Mouse (Mus musculus): ENCODE data around the gene Bag1. TPM values are rescaled to one million over a fixed set of nuclear protein-coding genes. Genes with fewer than 3 reads are reported as not detected.
"Not testable (repeated sequence)": the region's sequence is repeated elsewhere in the genome, so short reads cannot be mapped to it uniquely, and the experiment has no call there.

Bag1 gene
- polyA plus RNA-seq, 1 experiment: 200 TPM

DNA sequence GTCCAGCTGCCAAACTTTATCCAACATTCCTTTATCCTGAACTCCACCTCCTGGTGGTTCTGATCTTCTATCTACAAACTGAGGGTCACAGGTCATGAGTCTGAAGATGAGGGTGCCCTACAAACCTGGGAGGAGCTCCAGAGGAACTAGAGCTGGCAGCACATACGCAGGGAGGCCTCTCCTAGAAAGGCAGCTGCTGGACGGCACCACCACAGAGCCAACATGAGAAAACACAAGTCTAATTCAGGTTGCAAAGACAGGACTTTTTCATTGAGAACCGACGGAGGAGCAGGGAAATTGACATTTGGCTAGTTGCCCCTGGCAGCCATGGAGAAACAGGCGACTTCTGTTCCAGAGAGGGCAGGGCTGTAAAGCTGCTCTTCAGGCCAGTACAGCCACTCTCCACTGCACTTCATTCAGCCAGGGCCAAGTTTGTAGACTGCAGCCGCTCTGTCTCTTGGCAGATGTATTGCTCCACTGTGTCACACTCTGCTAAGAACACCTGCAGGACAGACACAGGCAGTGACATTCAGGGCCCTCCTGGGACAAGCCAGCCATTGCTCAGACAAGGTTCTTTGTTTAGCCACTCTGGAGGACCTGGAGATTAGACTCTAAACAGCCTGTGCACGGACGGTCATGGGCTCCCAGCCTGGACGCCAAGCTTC lies 11.8 kb downstream of the Bag1 start:
- WGBS: 75% methylated on average over 9 of the region's 9 CpGs
- no peak overlapping the region for H3K27ac ChIP-seq (ENCODE audit: insufficient read depth, low read depth, low read length)
- H3K4me3 ChIP-seq (ENCODE audit: low read depth, low read length): no peak overlapping the region
- H3K36me3 ChIP-seq (ENCODE audit: control insufficient read depth, insufficient read depth, low read length): peaks cover 56% of the 10 kb centered on the region
- H3K4me1 ChIP-seq (ENCODE audit: control insufficient read depth, insufficient read depth, insufficient read length, low read length): peaks cover 5% of the 10 kb centered on the region; the same call in 1 of the 2 replicates
- no peaks in the 10 kb centered on the region for H3K27me3 ChIP-seq (ENCODE audit: control insufficient read depth, insufficient read depth, low read length)
- no peak for TF ChIP-seq POLR2A (IDR thresholded peaks at IDR 0.05; ENCODE audit: low read depth, low read length)
- no peak for TF ChIP-seq CTCF (IDR thresholded peaks at IDR 0.05; ENCODE audit: extremely low read depth, insufficient read length, insufficient replicate concordance, low read depth, low read length)

GRCm38 (mm10) chr4:40934369-40934768 lies 13.7 kb downstream of the Bag1 start:
- peaks cover 41% of the 10 kb centered on the region for H3K36me3 ChIP-seq (ENCODE audit: control insufficient read depth, insufficient read depth, low read length)
- H3K4me1 ChIP-seq (ENCODE audit: control insufficient read depth, insufficient read depth, insufficient read length, low read length); H3K27ac ChIP-seq (ENCODE audit: insufficient read depth, low read depth, low read length); H3K27me3 ChIP-seq (ENCODE audit: control insufficient read depth, insufficient read depth, low read length); H3K4me3 ChIP-seq (ENCODE audit: low read depth, low read length): not testable (repeated sequence)
- WGBS: 50% methylated on average over 3 of the region's 3 CpGs

DNA sequence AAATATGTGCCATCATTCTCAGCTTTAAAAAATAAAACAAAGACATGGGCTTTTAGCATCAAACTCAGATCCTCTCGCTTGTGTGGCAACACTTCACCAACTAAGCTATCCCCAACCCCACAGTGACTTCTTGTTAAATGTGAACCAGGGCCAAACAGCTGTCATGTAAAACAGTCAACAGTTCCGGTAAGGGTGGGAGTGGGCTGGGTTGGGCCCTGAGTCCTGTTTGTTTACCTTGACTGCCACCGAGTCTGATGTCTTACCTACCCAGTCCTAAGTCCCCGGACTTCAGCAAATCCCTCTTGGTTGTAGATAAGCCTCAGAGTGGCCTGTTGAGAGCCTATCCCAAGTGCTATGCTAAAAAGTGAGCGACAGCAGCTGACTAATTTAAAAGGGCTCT lies 14.4 kb downstream of the Bag1 start:
- Histone ChIP-seq H3K27me3 (ENCODE audit: control insufficient read depth, insufficient read depth, low read length) (no peaks in the 10 kb centered on the region), H3K27ac (ENCODE audit: insufficient read depth, low read depth, low read length) (no peak overlapping the region), H3K4me1 (ENCODE audit: control insufficient read depth, insufficient read depth, insufficient read length, low read length) (peaks cover 5% of the 10 kb centered on the region; the same call in 1 of the 2 replicates), H3K4me3 (ENCODE audit: low read depth, low read length) (no peak overlapping the region), H3K36me3 (ENCODE audit: control insufficient read depth, insufficient read depth, low read length) (peaks cover 37% of the 10 kb centered on the region)
- TF ChIP-seq POLR2A (IDR thresholded peaks at IDR 0.05; ENCODE audit: low read depth, low read length): no peak
- TF ChIP-seq CTCF (IDR thresholded peaks at IDR 0.05; ENCODE audit: extremely low read depth, insufficient read length, insufficient replicate concordance, low read depth, low read length): no peak
- whole genome bisulfite sequencing: 64% methylated on average over 5 of the region's 5 CpGs

DNA sequence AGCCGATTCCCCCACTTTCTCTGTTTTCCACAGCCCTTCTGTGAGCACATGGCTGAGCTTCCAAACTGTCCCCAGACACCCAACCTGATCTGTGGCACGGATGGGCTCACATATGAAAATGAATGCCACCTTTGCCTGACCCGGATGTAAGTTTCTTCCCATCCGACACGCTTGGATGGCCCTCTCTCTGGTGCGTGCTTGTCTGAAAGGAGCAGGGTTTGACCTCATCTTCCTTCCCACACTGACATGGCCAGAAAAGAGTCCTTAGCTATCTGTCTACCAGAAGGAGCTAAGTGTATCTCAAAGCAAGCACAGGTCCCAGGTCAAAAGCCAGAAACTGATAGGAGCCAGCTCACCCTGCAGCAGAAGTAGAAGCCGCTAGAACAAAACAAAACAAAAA lies 19.0 kb downstream of the Bag1 start:
- Histone ChIP-seq H3K4me3 (ENCODE audit: low read depth, low read length) (no peak overlapping the region), H3K4me1 (ENCODE audit: control insufficient read depth, insufficient read depth, insufficient read length, low read length) (peaks cover under 1% of the 10 kb centered on the region; the same call in 1 of the 2 replicates)

DNA sequence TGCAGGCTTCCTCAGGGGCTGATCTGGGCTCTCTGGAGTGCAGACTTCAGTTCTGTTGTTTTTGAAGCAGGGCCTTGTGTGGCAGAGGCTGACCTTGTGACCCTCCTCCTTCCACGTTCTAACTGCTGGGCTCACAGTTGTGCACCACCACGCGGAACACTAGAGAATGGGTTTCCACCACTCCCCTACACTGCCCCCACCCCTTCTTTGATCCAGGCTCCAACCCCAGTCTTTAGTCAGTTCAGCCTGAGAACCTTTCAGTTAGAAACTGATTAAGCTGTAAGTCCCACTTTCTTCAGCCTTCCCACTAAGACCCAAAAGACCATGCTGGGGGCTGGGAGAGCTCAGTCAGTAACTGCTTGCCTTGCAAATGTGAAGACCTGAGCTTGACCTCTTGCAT lies 22.5 kb downstream of the Bag1 start:
- no peak for TF ChIP-seq POLR2A (IDR thresholded peaks at IDR 0.05; ENCODE audit: low read depth, low read length)
- TF ChIP-seq CTCF (IDR thresholded peaks at IDR 0.05; ENCODE audit: extremely low read depth, insufficient read length, insufficient replicate concordance, low read depth, low read length): no peak
- H3K27ac ChIP-seq (ENCODE audit: insufficient read depth, low read depth, low read length): no peak overlapping the region
- H3K27me3 ChIP-seq (ENCODE audit: control insufficient read depth, insufficient read depth, low read length): no peaks in the 10 kb centered on the region
- H3K4me3 ChIP-seq (ENCODE audit: low read depth, low read length): no peak overlapping the region
- no peaks in the 10 kb centered on the region for H3K4me1 ChIP-seq (ENCODE audit: control insufficient read depth, insufficient read depth, insufficient read length, low read length)
- 81% methylated on average over 3 of the region's 3 CpGs for WGBS
- no peaks in the 10 kb centered on the region for H3K36me3 ChIP-seq (ENCODE audit: control insufficient read depth, insufficient read depth, low read length)

More for the DNA sequence above, 19.0 kb downstream of the Bag1 start:
- H3K27ac ChIP-seq (ENCODE audit: insufficient read depth, low read depth, low read length): no peak overlapping the region
- H3K36me3 ChIP-seq (ENCODE audit: control insufficient read depth, insufficient read depth, low read length): peaks cover 10% of the 10 kb centered on the region; the same call in 1 of the 2 replicates
- TF ChIP-seq POLR2A (IDR thresholded peaks at IDR 0.05; ENCODE audit: low read depth, low read length) (no peak), CTCF (IDR thresholded peaks at IDR 0.05; ENCODE audit: extremely low read depth, insufficient read length, insufficient replicate concordance, low read depth, low read length) (no peak)
- no peaks in the 10 kb centered on the region for H3K27me3 ChIP-seq (ENCODE audit: control insufficient read depth, insufficient read depth, low read length)
- WGBS: 84% methylated on average over 7 of the region's 7 CpGs

DNA sequence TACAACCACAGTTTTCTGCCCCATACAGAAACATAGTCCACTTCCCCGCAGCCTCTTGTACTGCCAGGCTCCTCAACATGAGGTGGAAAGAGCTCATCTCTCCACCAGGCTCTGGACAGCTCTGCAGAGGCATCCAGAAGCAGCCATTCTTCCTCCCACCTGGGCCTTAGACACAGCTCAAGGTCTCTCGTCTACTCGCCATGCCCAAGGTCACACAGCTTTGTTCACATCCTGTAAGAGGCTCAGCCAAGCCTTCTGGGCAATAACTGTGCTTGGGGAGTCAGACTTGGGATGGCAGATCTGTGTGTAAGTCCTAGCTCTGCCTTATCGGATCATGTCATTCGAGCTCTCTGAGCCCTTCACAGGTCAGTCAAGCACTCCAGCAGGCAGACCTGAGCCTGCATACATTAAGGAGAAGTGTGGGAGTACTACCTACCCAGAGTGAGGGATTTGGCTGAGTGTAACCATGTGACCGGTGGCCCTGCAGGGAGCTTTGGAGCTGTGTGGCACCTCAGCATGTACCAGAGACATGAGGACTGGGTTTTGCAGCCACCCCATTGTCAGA lies 24.9 kb downstream of the Bag1 start:
- TF ChIP-seq POLR2A (IDR thresholded peaks at IDR 0.05; ENCODE audit: low read depth, low read length) (no peak), CTCF (IDR thresholded peaks at IDR 0.05; ENCODE audit: extremely low read depth, insufficient read length, insufficient replicate concordance, low read depth, low read length) (no peak)
- WGBS: 85% methylated on average over 6 of the region's 6 CpGs
- Histone ChIP-seq H3K4me1 (ENCODE audit: control insufficient read depth, insufficient read depth, insufficient read length, low read length) (peaks cover 7% of the 10 kb centered on the region), H3K4me3 (ENCODE audit: low read depth, low read length) (no peak overlapping the region), H3K36me3 (ENCODE audit: control insufficient read depth, insufficient read depth, low read length) (no peaks in the 10 kb centered on the region), H3K27me3 (ENCODE audit: control insufficient read depth, insufficient read depth, low read length) (no peaks in the 10 kb centered on the region), H3K27ac (ENCODE audit: insufficient read depth, low read depth, low read length) (no peak overlapping the region)

DNA sequence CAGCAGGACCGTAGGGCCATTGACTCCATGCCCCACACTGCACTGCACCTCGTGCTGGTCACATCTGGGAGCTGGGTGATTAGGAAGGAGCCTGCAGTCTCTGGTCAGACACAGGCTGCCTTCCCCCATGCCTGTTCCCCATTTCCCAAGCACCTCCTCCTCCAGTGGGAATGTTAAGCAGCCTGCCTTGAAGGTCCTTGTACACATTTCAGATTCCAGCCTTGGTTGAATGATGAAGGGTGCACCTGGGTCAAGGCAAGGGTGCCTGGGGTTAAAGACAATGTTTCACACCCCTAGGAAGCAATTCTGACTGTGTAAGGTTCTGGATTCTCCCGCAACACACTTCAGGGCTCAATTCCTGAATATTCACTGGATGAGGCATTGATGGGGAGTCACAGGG lies 26.8 kb downstream of the Bag1 start:
- TF ChIP-seq CTCF (IDR thresholded peaks at IDR 0.05; ENCODE audit: extremely low read depth, insufficient read length, insufficient replicate concordance, low read depth, low read length) (no peak), POLR2A (IDR thresholded peaks at IDR 0.05; ENCODE audit: low read depth, low read length) (no peak)
- Histone ChIP-seq H3K4me3 (ENCODE audit: low read depth, low read length) (no peak overlapping the region), H3K36me3 (ENCODE audit: control insufficient read depth, insufficient read depth, low read length) (no peaks in the 10 kb centered on the region), H3K27ac (ENCODE audit: insufficient read depth, low read depth, low read length) (no peak overlapping the region), H3K4me1 (ENCODE audit: control insufficient read depth, insufficient read depth, insufficient read length, low read length) (peaks cover 11% of the 10 kb centered on the region), H3K27me3 (ENCODE audit: control insufficient read depth, insufficient read depth, low read length) (no peaks in the 10 kb centered on the region)
- WGBS: 82% methylated on average over 3 of the region's 3 CpGs
